Mouse (Mus musculus) regulatory T cell (primary cell): ENCODE measurements around the gene Cyp4f37.
"Not testable (repeated sequence)": the region's sequence is repeated elsewhere in the genome, so short reads cannot be mapped to it uniquely, and the experiment has no call there.

ENCODE experiments used
- in situ Hi-C: fragments of 300-600 bp; cut with MboI, MseI; formaldehyde crosslinking; loops from one replicate; pipeline ENCODE4 v1.15.1; 2025; ENCODE audit warnings: high pct_unique_total_duplicates

The Cyp4f37 gene

GRCm38 (mm10) chr17:32621018-32621417 lies at the start of gene Cyp4f37:
Gene Cyp4f37 (plus strand): TSS chr17:32621309.
- in situ Hi-C loops = not testable (repeated sequence)

DNA sequence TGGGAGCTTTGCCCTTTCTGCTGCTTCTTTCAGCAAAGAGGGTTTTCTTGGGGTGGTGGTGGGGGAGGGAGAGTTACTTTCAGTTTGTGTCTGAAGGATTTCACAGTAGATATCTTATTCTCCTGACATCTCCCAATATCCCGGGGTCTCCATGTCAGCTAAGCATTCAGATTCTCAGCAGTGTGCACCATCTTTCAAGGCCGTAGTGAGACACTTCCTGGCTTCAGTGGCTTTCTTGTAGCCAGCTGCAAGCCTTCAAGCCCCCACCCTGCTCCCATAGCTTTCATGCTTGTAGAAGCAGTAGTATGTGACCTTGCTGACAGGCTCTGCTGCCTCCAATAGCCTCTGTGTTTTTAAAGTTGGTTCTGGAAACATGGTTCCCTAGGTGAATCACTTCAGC lies 47.8 kb upstream of the Cyp4f37 start:
- in situ Hi-C loops = not testable (repeated sequence)

GRCm38 (mm10) chr17:32577496-32578186 lies 43.5 kb upstream of the Cyp4f37 start:
- in situ Hi-C loops = no loop called here

GRCm38 (mm10) chr17:32596494-32596893 lies 24.6 kb upstream of the Cyp4f37 start:
- in situ Hi-C loops = no loop called here

DNA sequence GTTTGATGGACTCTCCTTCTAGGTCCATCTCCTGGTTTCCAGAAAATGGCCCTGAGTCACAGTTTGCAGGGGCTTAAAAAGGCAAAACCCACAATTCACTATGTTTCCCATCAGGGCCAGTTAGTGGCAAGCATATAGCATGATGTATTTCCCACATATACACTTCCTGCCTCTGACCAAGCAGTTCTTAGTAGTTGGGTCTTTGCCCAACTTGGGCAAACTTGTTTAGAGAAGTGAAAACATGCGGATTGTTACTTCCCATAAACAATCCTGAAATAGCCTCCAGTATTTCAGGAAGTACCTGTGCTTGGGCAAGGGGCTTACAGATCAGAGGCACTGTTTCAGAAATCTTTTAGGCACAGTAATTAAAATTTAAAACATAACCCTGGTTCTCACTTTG lies 13.1 kb upstream of the Cyp4f37 start:
- in situ Hi-C loops = no loop called here

GRCm38 (mm10) chr17:32610231-32610630 lies 10.9 kb upstream of the Cyp4f37 start:
- in situ Hi-C loops = loop anchor here (10.0 kb wide), 1 partner anchor 1275 kb away; no protein-coding TSS in a partner anchor

DNA sequence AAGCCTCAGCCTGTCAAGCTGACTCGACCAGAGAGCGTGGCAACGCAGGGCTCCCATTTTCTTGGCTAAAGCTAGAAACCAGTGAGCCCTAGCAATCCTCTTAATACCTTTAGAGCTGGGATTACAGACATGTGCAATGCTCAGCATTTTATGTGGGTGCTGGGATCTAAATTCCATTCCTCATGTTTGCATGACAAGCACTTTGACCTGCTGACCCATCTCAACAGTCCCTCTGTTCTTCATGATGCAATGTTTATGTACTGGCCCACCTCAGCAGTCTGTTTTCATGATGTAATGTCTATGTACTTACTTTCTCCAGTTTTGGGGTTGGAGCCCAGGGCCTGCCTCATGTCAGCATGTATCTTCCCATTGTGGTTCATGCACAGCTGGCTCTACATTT lies 10.2 kb upstream of the Cyp4f37 start:
- in situ Hi-C loops = loop anchor here (10.0 kb wide), 1 partner anchor 1274 kb away; no protein-coding TSS in a partner anchor

- in situ Hi-C loops = loop anchor here (10.0 kb wide), 1 partner anchor 1272 kb away; no protein-coding TSS in a partner anchor
Measured at GRCm38 (mm10) chr17:32612417-32612816, 8.7 kb upstream of the Cyp4f37 start.

DNA sequence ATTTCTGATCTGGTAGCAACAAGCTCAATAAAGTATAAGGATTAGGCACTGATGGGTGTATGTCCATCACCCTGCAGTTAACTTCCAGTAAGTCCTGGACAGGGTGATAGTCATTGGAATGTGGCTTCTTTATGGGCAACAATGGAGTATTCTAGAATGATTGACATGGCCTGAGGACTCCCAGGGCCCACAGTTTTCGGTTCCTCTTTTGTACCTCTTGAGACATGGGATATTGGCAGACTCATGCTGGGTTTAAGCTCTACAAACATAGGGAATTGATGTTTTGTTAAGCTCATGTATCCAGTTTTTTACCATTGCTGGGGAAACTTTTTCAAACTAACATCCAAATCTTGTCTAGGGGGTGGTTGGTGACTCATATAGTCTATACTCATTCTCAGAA lies 3.9 kb upstream of the Cyp4f37 start:
- in situ Hi-C loops = loop anchor here (10.0 kb wide), 1 partner anchor 1268 kb away; no protein-coding TSS in a partner anchor

GRCm38 (mm10) chr17:32629726-32630125 lies 8.6 kb downstream of the Cyp4f37 start:
- in situ Hi-C loops = loop anchor here (5.0 kb wide), 1 partner anchor 77 kb away; no protein-coding TSS in a partner anchor

- in situ Hi-C loops = loop anchor here (5.0 kb wide), 1 partner anchor 80 kb away; no protein-coding TSS in a partner anchor
Measured at GRCm38 (mm10) chr17:32631936-32632335, 10.8 kb downstream of the Cyp4f37 start.

GRCm38 (mm10) chr17:32634242-32634971 lies 13.3 kb downstream of the Cyp4f37 start:
- in situ Hi-C loops = loop anchor here (5.0 kb wide), 1 partner anchor 82 kb away; no protein-coding TSS in a partner anchor

GRCm38 (mm10) chr17:32634972-32635314 lies 13.8 kb downstream of the Cyp4f37 start:
- in situ Hi-C loops = loop anchor here (5.0 kb wide), 1 partner anchor 83 kb away; no protein-coding TSS in a partner anchor

DNA sequence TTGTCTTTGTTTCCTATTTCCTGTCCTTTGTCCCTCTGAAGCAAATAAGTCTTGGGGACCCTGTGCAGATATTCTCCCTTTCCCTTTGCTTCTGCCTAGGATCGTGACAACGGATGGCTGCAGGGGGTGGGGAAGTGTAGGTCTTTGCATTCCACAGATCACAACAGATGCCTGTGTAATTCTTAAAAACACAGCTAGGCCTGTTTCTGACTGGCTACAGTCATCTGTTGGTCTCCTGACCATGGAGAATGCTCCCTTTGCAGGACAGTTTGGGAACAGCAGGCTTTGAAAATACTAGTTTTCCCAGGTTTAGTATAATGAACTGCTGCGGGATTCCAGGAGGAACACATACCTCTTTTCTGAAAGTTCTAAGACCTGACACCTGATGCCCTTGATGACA lies 15.2 kb downstream of the Cyp4f37 start:
- in situ Hi-C loops = no loop called here

DNA sequence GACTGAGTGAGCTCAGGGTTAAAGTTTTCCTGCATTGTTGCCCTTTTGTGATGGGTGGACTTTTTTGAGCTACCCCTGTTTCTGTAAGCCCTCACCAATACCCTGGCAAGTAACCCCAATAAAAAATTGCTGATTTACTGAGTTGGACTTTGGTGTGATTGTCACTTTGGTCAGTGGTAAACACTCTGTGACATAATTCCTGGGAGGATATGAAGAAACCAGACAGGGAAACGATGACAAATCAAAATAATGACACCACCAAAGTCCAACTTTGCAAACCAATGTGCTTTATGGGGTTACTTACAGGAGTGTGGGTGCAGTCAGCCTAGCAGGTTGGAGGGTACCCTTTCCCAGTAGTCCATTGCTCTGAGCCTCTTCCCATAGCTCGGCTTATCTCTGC lies 16.0 kb downstream of the Cyp4f37 start:
- in situ Hi-C loops = no loop called here

- in situ Hi-C loops = no loop called here
Measured at GRCm38 (mm10) chr17:32646631-32647030, 25.5 kb downstream of the Cyp4f37 start.

DNA sequence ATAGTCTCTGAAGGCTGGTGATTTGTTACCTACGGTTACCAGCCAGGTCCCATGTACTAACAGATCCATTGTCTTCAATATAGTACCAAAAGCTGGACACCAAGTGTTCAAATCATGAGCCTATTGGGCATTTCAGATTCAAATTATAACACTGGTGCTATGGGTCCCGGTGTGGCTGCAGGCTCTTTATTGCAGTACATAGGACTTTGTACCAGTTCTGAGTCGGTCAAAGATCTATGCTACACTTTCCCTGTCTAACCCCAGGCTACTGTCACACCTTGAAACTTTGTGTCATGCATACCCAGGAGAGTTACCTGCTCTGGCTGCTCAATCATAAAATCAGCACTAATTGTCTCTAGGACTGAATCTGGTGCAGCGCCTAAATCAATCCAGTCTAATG lies 32.8 kb downstream of the Cyp4f37 start:
- in situ Hi-C loops = no loop called here

GRCm38 (mm10) chr17:32657041-32657440 lies 35.9 kb downstream of the Cyp4f37 start:
- in situ Hi-C loops = no loop called here

DNA sequence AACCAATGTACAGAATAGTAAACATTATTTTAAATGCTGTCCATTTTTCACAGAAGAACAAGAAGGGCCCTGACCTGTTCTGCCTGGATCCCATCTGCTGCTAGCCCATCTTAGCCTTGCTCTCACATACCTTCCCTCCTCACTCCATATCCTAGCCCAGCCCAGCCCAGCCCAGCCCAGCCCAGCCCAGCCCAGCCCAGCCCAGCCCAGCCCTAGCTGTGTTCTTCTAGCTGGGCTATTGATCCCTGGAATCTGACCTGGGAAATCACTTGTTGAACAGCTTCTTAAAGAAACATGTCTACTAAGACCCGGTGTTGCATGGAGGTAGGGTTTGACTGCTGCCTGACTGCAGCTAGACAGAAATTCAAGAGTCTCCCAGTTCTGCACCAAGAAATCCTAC lies 37.1 kb downstream of the Cyp4f37 start:
- in situ Hi-C loops = no loop called here

DNA sequence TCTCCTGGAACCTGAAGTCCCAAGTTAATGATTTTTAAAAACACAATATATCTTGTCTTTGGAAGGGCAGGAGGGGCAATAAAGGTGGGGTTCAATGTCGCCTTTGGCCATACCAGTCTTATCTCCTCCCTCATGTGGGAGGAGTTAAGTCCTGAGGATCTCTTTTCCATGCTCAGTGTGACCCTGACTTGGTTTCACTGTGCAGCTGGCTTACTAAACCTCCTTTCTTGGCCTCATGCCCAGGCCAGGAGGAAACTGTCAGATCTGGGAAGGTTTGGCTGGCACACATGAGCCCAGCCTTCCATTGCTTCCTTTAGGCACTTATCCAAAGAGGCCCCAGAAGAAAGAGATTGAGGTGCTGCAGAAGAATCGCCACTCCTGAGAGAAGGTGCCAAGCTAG lies 37.6 kb downstream of the Cyp4f37 start, which contains the start of gene Cyp4f40:
Gene Cyp4f40, plus strand, starts transcription at position 189 of the 400 bp plus-strand sequence.
- in situ Hi-C loops = no loop called here

DNA sequence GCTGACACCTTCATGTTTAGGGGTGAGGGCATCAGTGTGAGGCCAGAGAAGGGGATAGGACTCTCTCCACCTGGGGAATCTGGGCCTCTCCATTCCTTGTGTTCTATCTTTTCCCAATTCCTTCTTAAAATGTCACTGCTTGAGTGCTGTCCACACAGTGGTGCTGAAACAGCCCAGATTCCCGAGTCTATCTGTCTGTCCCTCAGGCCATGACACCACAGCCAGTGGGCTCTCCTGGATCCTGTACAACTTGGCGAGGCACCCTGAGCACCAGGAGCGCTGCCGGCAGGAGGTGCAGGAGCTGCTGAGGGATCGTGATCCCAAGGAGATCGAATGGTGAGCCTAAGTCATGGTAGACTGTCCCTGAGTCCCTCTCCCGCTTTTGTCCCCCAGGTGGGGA lies 52.9 kb downstream of the Cyp4f37 start:
- in situ Hi-C loops = no loop called here

DNA sequence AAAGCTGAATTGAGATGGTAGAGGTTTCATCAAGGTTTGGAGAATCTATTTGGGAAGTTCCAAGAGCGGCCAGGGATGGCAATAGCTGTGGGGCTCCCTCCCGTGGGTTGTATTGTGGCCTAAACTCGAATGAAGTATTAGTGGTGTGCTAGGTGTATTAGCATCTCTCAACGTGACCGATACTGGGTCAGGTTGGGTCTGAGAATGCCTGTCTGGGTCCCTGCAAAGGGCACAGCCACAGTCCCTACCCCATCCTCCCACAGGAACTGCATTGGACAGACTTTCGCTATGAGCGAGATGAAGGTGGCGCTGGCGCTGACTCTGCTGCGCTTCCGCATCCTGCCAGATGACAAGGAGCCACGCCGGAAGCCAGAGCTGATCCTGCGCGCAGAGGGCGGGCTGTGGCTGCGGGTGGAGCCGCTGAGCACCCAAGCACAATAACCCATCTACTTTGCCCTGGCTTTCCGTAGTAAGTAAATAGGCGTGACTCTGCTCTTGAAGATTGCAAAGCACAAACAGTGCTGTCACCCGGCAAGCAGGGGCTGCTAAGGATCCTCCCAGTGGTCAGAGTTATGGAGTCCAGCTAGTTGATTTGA lies 55.0 kb downstream of the Cyp4f37 start:
- in situ Hi-C loops = no loop called here
